Mouse (Mus musculus) bone marrow macrophage, adult 2 months (primary cell): ENCODE results near the gene Gusb.

Experiments
- CTCF ChIP-seq: IDR thresholded peaks from 2 replicates; pipeline ENCODE4 v1.5.1; 2012; ENCODE audit warnings: low read depth, mild to moderate bottlenecking, low read length, moderate library complexity
- POLR2A ChIP-seq: IDR thresholded peaks from 2 replicates; pipeline ENCODE4 v1.6.1; 2012; ENCODE audit warnings: mild to moderate bottlenecking, low read depth, low read length, borderline replicate concordance

DNA sequence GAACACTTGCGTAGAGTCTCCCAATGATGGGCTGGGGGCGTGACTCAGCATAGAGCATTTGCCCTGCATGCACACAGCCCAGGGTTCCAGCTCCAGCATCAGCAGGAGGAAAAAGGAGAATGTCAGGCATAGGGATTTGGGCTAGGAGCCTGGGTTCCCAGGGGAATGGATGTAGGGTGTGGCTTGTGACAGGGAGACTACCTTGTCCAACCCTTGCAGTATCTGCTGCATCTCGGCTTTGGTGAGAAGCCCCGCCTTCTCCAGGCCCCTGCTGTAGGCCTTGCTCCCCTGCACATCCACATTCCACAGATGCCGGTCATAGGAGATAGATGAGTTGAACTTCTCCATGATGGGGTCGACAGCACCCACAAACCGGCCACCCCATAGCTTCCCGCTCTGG is 16.6 kb upstream of the Gusb start:
- TF ChIP-seq CTCF (no peak), POLR2A (no peak)
